Mouse (Mus musculus): Measurements from ENCODE around the gene Aqp6.

GRCm38 (mm10) chr15:99592877-99593276 is 8.3 kb upstream of the Aqp6 start:
- TF ChIP-seq CTCF (IDR thresholded peaks at IDR 0.05; ENCODE audit: low read depth, low read length) (no peak), POLR2A (IDR thresholded peaks at IDR 0.05; ENCODE audit: extremely low read depth, insufficient read depth, low read length) (no peak)

Data from liver, adult 2 months (tissue).